Mouse (Mus musculus) MEL (cell line): ENCODE measurements around the gene Gm10720. TPM values are rescaled to one million over a fixed set of nuclear protein-coding genes. Genes with fewer than 3 reads are reported as not detected.
A peak's percentile ranks its signal among the peaks of the same experiment; 100 is the strongest.
"Not testable (repeated sequence)": the region's sequence is repeated elsewhere in the genome, so short reads cannot be mapped to it uniquely, and the experiment has no call there.

ENCODE experiments used
- DNase-seq: peaks from one replicate; pipeline ENCODE4 v3.0.0; 2011; ENCODE audit warnings: low read depth, low spot score
- H3K27ac ChIP-seq: 2 replicates; pipeline ENCODE4 v1.5.1; 2012; ENCODE audit warnings: low read depth, mild to moderate bottlenecking, control low read depth, low read length, moderate library complexity; ENCODE audit not compliant: control insufficient read depth
- H3K27me3 ChIP-seq, 2 experiments: fragments of 150-350 bp in 1 of 2; sonication (generic) in 1 of 2; 2 replicates each; pipeline ENCODE4 v1.6.1; 2012; ENCODE audit warnings: low read length in 2 of 2, mild to moderate bottlenecking in 2 of 2, improper control_type of control experiment in 1 of 2, moderate library complexity in 1 of 2; ENCODE audit not compliant: insufficient read depth in 2 of 2, control insufficient read depth in 1 of 2
- H3K36me3 ChIP-seq, 2 experiments: 2 replicates each; pipeline ENCODE4 v1.6.1; 2012 to 2014; ENCODE audit warnings: low read length in 2 of 2, improper control_type of control experiment in 1 of 2, inconsistent platforms in 1 of 2, mild to moderate bottlenecking in 1 of 2; ENCODE audit not compliant: insufficient read depth in 2 of 2, control insufficient read depth in 1 of 2
- H3K4me1 ChIP-seq, 2 experiments: fragments of 150-350 bp in 1 of 2; sonication (generic) in 1 of 2; 2 replicates each; pipeline ENCODE4 v1.6.1; 2012; ENCODE audit warnings: low read length in 2 of 2, improper control_type of control experiment in 1 of 2, mild to moderate bottlenecking in 1 of 2; ENCODE audit not compliant: insufficient read depth in 2 of 2, control insufficient read depth in 1 of 2
- H3K4me3 ChIP-seq, 2 experiments: fragments of 150-350 bp in 1 of 2; sonication (generic) in 1 of 2; 2 replicates each; pipeline ENCODE4 v1.5.1; 2012; ENCODE audit warnings: low read depth in 2 of 2, low read length in 2 of 2, mild to moderate bottlenecking in 2 of 2, moderate library complexity in 2 of 2, control low read depth in 1 of 2, improper control_type of control experiment in 1 of 2; ENCODE audit not compliant: control insufficient read depth in 1 of 2, insufficient read depth in 1 of 2
- H3K79me2 ChIP-seq: 2 replicates; pipeline ENCODE4 v1.6.1; 2012; ENCODE audit warnings: mild to moderate bottlenecking, low read length, moderate library complexity; ENCODE audit not compliant: control insufficient read depth, poor library complexity, insufficient read depth
- H3K9ac ChIP-seq: 2 replicates; pipeline ENCODE4 v1.6.1; 2012; ENCODE audit warnings: low read depth, mild to moderate bottlenecking, control low read depth, low read length, moderate library complexity; ENCODE audit not compliant: control insufficient read depth, poor library complexity, severe bottlenecking
- H3K9me3 ChIP-seq: fragments of 150-350 bp; sonication (generic); replicated peaks from 2 replicates; pipeline ENCODE4 v1.6.1; 2012; ENCODE audit warnings: mild to moderate bottlenecking, low read length, improper control_type of control experiment, moderate library complexity; ENCODE audit not compliant: insufficient read depth
- polyA plus RNA-seq, 2 experiments: library from polyadenylated mRNA; stranded (reverse) in 1 of 2; unstranded in 1 of 2; fragments of >175 nt in 1 of 2; fragments of >200 nt in 1 of 2; gene quantifications; 2 replicates each; pipeline versions ENCODE4 v1.2.1 to v1.2.4; 2012; ENCODE audit warnings: low replicate concordance in 2 of 2, low read depth in 1 of 2; ENCODE audit not compliant: insufficient read length in 2 of 2, insufficient read depth in 1 of 2, missing spikeins in 1 of 2
- total RNA-seq: library from RNA; depleted of rRNA; stranded (reverse); fragments of 300-350 nt; gene quantifications from 2 replicates; pipeline ENCODE4 v1.2.3, GENCODE M21; 2012

The Gm10720 gene
- total and polyA plus RNA-seq, 3 experiments = not detected

- peak; percentile 67 for DNase-seq
- H3K36me3 ChIP-seq, H3K79me2 ChIP-seq: not testable (repeated sequence)
Observed at GRCm38 (mm10) chr9:3007272-3007671, 8.2 kb upstream of the Gm10720 start.

GRCm38 (mm10) chr9:3009331-3009730 is 6.1 kb upstream of the Gm10720 start:
- H3K9me3 ChIP-seq, H3K27ac ChIP-seq, H3K36me3 ChIP-seq, H3K4me1 ChIP-seq, H3K79me2 ChIP-seq, H3K9ac ChIP-seq, DNase-seq, H3K4me3 ChIP-seq, H3K27me3 ChIP-seq: not testable (repeated sequence)

More at GRCm38 (mm10) chr9:3007272-3007671, 8.2 kb upstream of the Gm10720 start:
- not testable (repeated sequence) for H3K27me3 ChIP-seq, H3K4me3 ChIP-seq, H3K4me1 ChIP-seq, H3K27ac ChIP-seq, H3K9me3 ChIP-seq, H3K9ac ChIP-seq

GRCm38 (mm10) chr9:3012054-3012621 is 3.3 kb upstream of the Gm10720 start:
- H3K36me3 ChIP-seq, H3K4me3 ChIP-seq, H3K27me3 ChIP-seq, H3K9ac ChIP-seq, H3K9me3 ChIP-seq, DNase-seq, H3K4me1 ChIP-seq, H3K79me2 ChIP-seq, H3K27ac ChIP-seq: not testable (repeated sequence)

- H3K79me2 ChIP-seq, H3K4me3 ChIP-seq, H3K27me3 ChIP-seq, H3K9ac ChIP-seq, H3K9me3 ChIP-seq, DNase-seq, H3K27ac ChIP-seq, H3K4me1 ChIP-seq, H3K36me3 ChIP-seq: not testable (repeated sequence)
Observed at GRCm38 (mm10) chr9:3012733-3013279, 2.6 kb upstream of the Gm10720 start, which contains the start of gene Gm10721. Gene Gm10721 (plus strand): TSS chr9:3013140.

GRCm38 (mm10) chr9:3015896-3016295 is 442 bp downstream of the Gm10720 start:
- H3K9ac ChIP-seq, H3K36me3 ChIP-seq, H3K4me1 ChIP-seq, H3K27me3 ChIP-seq, H3K9me3 ChIP-seq, H3K4me3 ChIP-seq, DNase-seq, H3K79me2 ChIP-seq, H3K27ac ChIP-seq: not testable (repeated sequence)

GRCm38 (mm10) chr9:3017108-3017507 is 1.7 kb downstream of the Gm10720 start, which contains the start of gene Gm10719:
Gene Gm10719 (plus strand): TSS chr9:3017408.
- not testable (repeated sequence) for H3K4me1 ChIP-seq, H3K4me3 ChIP-seq, H3K36me3 ChIP-seq

GRCm38 (mm10) chr9:3018944-3019343 is 3.5 kb downstream of the Gm10720 start:
- H3K9ac ChIP-seq, H3K79me2 ChIP-seq, H3K27me3 ChIP-seq, H3K9me3 ChIP-seq, H3K36me3 ChIP-seq, H3K4me3 ChIP-seq, DNase-seq, H3K27ac ChIP-seq, H3K4me1 ChIP-seq: not testable (repeated sequence)

More at GRCm38 (mm10) chr9:3017108-3017507, 1.7 kb downstream of the Gm10720 start, which contains the start of gene Gm10719:
- not testable (repeated sequence) for DNase-seq, H3K79me2 ChIP-seq, H3K27me3 ChIP-seq, H3K27ac ChIP-seq, H3K9me3 ChIP-seq, H3K9ac ChIP-seq
